Mouse (Mus musculus): Measurements from ENCODE around the gene Mad2l1bp.

Gene Mad2l1bp

DNA sequence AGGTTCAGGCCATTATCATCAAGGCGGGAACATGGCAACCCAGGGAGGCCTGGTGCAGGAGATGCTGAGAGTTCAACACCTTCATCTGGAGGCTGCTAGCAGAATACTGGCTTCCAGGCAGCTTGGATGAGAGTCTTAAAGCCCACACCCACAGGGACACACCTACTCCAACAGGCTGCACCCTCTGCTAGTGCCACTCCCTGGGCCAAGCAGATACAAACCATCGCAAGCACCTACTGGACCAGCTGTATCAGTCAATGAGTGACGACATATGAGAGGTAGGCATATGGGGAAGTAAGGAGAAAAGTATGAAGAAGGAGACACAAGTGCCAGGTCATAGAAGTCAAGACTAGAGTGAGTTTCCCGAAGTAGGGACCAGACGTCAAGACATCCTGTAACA is 3.3 kb upstream of the Mad2l1bp start:
- DNase-seq (ENCODE audit: low spot score in 2 of 2) = no peak

DNA sequence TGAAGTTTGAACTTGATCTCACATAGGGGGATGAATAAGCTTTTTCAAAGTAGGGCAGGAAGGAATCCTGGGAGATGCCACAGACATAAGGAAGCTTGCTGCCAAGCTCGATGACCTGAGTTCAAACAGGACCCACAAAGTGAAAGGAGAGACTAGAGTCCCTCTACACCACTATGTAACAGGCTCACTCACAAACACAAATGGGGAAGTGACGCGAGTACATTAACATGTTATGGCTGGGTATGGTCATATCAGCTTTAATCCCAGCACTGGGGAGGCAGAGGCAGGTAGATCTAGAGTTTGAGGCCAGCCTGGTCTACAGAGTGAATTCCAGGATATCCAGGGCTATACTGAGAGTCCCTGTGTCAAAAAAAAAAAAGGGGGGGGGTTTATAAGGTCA is 983 bp upstream of the Mad2l1bp start:
- DNase-seq (ENCODE audit: low spot score in 2 of 2) = no peak

DNA sequence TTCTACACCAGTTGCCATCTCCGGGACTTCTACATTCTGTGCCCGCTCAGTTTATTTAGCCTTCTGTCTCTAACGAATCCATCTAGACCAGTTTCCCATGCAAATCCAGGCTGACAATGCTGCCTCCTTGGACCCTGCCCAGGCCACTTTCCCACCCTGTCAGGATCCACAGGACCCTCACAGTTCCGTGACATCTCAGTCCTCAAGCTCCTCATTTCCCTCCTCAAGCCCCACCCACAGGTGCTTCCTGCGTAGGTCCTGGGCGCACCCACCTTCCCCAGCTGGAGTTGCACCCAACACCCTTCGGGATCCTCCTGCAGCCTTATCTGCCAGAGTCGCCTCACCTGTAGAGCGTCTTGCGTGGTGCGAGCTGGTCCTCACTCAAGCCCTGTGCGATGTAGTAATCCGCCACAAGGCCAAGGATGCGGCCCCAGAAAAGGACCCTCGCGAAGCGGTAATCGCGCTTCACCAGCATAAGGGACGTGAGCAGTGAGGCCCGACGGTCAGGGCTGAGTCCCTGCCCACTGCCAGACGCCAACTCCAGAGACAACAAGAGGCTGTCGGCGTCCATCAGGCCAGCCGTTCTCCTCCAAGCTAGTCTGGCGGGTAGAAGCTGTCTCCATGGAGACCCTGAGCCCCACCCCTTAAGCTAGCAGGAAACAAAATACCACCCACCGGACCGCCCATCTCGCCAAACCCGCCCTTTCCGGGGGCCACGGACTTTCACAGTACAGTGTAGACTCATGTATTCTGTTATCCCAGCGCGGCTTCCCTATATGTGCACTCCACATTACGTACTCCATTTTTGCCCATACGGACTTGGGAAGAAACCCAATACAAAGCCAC is 9.6 kb downstream of the Mad2l1bp start, which contains the start of gene Rsph9:
Gene Rsph9 (minus strand): TSS at position 639 of the 846 bp plus-strand sequence.
- peak; percentile 80 to 84 for DNase-seq (ENCODE audit: low spot score in 2 of 2)

DNA sequence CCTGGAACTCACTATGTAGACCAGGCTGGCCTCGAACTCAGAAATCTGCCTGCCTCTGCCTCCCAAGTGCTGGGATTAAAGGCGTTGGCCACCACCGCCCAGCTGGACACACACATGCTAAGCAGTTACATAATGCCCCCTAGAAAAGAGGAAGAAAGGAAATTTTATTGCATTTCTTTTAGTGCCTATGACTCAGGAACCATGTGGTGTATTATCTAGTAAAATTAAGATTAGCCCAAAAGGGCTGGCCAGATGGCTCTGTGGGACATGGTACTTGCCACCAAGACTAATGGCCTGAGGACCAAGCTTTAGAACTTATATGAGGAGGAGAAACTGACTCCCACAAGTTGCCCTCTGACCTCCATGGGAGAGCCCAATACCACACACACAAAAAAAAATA is 13.5 kb downstream of the Mad2l1bp start:
- DNase-seq (ENCODE audit: low spot score in 2 of 2) = no peak

DNA sequence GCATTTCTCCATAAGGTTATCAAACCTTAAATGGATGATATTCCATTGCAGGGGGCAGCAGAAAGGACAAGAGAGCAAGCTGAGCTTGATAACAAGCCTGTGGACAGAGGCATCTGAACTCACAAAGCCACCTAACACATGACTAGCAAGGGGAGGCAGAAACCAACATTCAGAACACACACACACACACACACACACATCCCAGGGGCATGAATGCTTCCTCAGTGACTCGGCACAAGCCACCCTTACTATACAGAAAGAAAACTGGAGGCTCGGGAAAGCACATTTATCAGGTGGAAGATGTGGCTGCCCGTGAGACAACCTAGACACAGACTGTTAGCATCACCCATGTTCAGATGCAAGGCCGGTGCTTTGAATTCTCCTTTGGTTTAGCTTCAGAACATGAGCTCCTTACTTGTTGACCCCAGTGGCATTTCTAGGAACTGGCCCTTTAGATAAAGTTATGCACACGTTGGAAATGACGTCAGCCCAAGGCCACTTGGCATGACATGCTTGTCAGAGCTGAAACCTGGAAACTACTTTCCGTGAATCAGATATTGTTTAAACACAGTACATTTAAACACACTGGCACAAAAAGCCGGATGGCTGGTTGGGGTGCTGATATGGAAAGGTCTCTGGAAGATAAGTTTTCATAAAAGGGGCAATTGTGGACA is 14.7 kb downstream of the Mad2l1bp start:
- no peak for DNase-seq (ENCODE audit: low spot score in 2 of 2)

DNA sequence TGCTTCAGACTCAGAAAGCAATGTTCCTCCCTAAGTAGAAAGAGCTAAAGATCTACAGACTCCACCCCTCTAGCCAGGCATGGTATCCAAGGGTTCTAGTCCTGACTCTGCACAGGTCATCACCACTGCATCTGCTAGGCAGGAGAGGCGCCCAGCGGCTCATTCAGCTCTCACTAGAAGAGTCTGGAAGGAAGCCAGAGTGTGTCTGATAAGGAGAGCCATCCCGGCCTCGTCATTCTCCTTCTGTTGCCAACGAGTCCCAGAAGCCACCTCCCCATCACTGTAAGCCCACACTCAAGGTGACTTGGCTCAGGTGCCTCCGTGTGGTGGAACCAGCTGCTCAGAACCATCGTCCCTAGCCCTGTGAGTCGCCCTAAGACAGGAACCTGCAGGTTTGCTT is 20.5 kb downstream of the Mad2l1bp start:
- no peak for DNase-seq (ENCODE audit: low spot score in 2 of 2)

DNA sequence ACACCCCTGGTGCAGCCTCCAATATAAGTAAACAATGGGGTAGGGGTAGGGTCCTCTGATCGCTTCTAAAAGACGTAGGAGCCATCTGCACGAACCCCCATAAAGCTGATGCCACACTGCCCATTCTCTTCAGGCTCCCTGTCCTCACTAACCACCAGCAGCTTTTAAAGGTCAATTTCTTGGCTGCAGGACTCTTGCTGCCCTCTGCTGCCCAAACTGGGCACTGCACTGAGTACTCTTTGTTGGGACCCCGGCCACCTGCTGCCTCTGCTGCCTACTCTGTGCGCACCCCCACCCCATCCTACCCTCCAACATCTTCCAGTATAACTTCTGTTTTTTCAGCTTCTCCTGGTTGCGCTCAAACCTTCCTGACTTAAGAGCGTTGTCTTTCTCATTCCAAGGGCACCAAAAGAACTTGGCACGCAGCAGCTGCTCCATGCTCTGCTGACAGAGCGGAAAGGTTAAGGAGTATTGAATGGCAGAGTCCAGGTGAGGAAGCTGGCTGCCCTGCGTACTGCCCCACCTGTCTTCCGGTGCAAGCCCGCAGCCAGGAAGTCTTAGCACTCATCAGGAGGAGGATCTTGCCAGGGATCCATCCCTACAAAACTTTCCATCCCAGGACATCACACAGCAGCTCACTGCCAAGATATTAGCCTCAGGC is 21.2 kb downstream of the Mad2l1bp start:
- DNase-seq (ENCODE audit: low spot score in 2 of 2) = peak; percentile 24 to 60

DNA sequence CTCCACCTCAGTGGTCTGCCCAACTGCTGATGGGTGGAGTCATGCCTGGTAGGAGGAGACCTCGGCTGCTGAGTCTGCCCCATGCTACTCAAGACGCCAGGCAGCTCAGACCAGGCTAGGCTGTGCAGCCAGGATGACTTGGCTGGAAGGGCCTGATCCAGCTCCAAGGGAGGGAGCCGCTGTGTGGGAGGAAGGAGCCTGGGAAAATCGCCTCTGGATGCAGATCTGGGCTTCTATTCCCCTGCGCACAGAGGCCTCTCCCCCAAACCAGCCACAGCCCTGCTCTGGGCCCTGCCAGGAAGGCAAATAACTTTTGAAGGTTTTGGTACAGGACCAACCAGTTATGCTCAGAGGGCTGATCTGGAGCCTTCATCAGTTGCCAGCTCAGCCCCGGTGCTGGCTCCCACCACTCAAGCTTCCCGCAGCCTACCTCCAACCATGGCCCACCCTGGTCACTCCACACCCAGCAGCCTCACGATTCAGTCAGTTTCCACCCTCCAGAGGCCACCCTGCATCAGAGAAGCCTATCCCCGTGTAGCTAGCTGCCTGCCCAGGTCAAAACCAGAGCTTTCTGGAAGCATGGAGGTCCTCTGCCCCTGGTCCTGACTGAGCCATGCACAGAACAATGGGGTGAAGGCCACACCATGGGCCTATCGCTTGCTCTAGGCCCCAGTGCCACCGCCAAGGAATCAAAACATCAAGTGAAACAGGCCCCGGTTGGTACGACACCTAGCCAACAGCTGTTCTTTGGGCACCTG is 23.4 kb downstream of the Mad2l1bp start:
- DNase-seq (ENCODE audit: low spot score in 2 of 2) = peak; percentile 19 to 66

DNA sequence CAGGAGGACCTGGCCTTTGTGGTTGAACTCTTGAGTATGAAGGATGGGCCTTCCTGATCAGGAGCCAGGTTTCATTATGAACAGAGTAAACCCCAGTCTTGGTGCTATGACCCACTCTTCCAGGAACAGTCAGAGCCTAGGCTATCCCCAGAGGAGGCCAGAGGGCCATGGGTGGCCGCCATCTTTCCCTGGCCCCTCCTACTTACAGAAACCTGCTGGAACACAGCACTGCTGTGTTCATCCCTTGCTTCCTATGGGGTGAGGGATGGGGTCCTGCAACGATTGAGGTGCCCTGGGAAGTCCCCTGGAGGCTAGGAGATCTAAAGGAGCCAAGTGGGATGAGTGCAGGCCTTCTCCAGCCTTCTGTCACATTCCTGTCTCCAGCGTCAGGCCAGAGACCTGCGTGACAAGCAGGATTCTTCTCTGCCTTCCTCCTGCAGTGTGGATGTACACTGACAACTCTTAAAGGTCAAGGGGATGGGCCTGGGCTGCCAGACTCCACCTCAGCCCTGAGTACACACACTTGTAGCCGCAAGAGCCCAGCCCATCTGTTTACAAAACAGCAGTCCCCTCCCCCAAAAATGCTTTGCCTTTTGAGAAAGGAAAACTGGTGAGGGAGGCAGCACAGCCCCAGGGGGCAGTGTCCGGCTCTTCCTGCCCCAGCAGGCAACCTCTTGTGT is 25.4 kb downstream of the Mad2l1bp start:
- no peak for DNase-seq (ENCODE audit: low spot score in 2 of 2)

DNA sequence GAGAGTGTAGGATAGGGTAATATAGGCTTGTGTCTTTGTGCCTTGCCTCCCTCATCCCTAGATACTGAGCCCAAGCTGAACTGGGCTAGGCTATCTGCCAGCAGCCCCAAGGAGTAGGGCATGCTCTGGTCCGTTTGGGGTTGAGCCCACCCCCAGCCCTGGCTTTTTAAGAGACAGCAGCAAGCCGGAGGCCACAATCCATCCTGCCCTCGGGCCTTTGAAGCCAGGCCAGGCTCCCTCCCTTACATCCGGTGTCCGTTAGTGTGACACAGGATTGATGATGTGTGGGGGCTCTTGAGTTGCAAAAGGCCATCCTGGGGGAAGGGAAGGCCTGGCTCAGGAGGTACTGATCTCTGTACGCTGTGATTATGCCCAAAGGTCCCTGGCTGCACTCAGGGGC is 26.7 kb downstream of the Mad2l1bp start:
- DNase-seq (ENCODE audit: low spot score in 2 of 2) = no peak

DNA sequence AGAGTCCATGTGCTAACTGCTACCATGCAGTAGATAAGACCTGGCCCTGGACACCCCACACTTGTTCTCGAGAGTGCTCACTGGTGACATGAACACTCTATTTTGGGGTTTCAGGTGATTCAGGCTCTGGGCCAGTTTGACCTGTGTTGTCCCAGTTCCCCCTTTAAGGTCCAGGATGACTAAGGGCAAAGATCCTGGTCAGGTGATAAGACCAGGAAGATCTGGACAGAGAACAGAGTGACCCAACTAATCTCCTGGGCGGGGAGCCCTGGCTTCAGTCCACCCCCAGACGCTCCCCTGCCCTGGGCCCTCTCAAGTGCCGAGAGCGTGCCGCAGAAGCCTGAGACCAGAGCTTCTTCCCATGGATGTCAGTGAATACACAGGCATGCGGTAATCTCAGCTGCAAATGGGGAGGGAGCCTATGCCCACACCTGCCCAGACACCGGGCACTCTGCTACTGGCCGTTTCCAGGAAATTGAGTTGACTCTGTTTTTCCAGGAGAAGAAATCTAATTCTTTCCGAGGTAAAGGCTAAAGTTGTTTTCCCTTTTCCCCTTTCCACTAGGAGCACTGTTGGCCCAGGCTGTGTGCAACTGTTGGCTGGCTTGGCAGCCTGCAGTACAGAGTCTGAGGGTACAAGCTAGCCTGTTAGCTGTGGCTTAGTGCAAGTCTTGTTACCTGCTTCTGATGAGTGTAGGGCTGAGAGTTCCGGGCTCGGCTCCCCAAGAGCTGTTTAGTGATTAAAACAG is 29.2 kb downstream of the Mad2l1bp start:
- DNase-seq (ENCODE audit: low spot score in 2 of 2) = no peak

DNA sequence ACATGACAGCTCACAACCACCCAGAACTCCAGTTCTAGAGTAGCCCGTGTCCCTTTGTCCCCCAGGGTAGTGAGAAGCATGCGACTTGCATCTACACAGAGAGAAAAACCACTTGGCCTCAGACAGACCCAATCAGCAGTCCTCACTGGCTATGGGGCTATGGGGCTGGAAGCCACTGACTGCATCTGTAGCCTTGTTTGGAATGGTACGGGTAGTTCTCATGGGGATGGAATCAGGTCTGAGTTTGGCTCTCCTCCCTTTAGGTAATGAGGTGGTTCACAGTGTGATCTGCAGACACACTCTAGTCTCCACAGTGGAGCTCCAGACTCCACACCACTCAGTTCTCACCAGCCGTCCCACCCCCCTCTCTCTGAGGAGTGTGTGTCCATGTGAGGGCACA is 30.1 kb downstream of the Mad2l1bp start:
- no peak for DNase-seq (ENCODE audit: low spot score in 2 of 2)

DNA sequence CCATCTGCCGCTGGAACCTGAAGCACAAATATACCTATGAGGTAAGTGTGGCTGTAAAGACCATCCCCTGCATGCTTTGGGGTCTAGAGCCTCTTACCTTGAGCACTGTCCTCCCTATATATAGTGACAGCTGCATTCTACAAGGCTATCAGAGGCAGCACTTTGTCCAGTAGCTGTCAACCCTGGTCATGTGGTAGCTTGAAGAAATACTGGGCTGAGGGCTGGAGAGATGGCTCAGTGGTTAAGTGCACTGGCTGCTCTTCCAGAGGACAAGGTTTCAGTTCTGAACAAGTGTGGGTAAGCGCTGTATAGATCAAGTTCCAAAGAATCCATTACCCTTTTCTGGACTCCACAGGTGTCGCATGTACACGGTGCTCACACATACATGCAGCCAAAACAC is 30.6 kb downstream of the Mad2l1bp start:
- DNase-seq (ENCODE audit: low spot score in 2 of 2) = no peak

DNA sequence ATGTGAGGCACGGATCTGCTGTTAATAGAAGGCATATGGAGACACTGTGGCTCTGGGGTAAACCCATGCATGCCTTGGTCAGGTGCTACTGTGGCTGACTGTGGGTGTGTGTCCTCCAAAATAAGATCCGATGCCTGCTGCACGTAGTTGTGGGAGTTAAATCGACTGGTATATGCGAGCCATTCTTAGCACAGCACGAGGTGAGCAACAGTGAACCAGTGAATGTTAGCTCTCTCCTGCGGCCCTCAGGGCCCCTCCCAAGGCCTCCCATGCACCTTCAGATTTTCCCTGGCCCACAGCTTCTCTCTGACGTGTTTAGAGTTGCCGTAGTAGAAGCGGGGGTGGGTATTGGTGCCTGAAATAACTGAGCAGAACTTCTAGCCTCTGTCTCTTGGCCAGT is 33.7 kb downstream of the Mad2l1bp start:
- no peak for DNase-seq (ENCODE audit: low spot score in 2 of 2)

DNA sequence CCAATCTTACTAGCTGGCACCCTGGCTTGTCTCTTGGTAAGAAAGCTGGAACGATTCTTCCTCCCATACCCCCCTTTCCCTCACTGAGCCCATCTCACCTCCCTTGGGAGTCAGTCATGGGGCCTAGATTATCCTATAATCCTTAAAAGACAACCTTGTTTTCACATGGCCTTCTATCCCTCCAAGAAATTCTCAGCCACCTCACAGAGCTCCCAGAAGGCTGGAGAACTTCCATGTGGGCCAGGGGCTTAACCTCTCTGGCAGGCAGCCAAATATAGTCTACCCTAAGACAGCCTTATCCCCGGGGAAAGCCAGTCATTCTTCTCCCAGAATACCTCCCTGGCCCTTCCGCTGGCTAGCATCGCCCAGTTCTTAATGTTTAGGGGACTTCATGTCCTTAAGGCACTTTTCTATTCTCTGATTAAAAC is 34.9 kb downstream of the Mad2l1bp start:
- no peak for DNase-seq (ENCODE audit: low spot score in 2 of 2)

DNA sequence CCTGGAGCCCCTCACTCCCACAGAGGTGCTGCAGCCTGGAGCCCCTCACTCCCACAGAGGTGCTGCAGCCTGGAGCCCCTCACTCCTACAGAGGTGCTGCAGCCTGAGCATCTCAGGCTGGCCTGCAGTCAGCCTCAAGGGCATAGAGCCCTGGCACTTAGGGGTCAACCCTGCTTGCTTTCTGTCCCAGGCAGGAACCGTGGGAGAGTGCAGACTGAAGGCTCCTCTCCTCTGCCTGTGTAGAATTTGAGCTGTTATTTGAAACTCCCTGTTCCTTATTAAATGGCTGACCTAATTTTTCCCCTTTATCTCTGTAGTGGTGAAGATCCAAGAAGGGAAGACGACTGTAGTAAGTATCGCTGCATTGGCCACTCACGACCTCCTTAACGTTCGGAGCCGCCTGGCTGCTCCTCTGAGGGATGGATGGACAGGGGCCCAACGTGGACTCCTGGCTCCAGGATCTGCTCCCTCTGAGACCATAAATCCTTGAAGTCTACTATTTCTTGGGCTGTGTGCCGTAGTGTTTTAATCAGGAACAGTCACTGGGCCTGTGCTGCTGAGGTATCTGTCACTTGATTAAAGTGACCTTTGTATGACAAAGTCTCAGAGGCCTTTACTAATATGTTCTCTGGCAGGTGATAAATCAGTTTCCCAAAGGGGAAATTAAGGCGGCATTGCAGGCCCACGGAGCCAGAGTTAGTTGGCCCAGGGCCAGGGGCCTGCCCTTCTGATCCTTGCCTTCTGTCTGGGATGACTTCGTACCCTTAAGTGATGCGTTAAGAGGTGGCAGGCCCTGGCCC is 35.5 kb downstream of the Mad2l1bp start:
- no peak for DNase-seq (ENCODE audit: low spot score in 2 of 2)

DNA sequence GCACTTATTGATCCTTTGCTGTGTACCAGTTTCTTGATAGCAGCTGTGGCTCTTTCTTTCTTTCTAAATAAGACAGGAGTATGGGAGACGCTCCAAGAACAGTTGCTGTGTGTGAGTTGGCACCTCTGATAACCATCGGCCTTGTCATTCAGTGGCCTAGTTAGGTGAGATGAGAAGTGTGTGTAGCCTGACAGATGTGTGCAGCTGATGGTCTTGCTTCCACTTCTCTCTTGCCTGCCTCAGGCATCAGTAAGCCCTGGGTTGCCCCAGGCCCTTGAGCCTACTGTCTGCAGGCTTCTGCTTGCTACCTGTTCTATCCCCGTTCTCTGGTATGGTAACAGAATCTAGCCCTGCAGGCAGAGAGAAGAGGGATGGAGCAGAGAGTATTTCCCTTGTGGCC is 36.5 kb downstream of the Mad2l1bp start:
- no peak for DNase-seq (ENCODE audit: low spot score in 2 of 2)

DNA sequence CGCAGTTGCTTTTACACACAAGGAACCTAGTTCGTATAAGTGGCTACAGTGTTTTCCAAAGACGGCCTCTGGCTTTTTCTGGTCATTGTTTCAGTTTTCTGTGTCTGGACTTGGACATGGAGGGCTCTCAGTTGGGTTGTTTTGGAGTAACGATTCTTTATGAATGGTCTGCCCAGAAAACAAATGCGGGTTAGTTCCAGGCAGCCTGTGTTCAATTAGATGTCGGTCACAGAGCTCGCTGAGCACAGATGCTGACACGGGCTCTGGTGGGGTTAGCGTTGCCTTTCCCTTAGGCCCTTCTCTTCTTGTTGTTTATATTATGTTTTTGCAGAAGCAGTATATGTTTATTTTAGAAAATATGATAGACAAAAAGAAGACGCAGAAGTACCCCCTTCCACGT is 37.2 kb downstream of the Mad2l1bp start:
- no peak for DNase-seq (ENCODE audit: low spot score in 2 of 2)

DNA sequence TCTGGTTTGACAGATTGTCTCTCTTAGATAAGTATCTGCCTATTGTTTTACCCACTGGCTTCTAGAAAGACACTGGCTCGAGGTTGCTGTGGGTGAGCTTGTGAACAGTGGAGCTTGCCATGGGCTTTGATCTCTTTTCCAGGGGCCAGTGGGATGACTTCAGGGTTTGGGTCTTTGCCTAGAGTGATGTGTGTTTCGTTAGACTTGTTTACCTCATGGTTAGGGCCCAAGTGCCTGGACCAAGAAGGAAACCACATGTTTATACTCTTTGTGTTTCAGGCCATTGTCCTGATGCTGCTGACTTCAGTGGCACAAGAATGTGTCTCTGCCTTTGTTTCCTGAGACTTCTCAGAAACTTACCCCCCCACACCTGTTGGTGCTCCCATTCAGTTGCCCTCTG is 37.9 kb downstream of the Mad2l1bp start:
- DNase-seq (ENCODE audit: low spot score in 2 of 2) = no peak
